Mouse (Mus musculus): ENCODE measurements around the gene Nt5dc1. TPM values are rescaled to one million over a fixed set of nuclear protein-coding genes. Genes with fewer than 3 reads are reported as not detected.

Gene Nt5dc1
- total and polyA plus RNA-seq, 3 experiments: 14.3 to 25.9 (median 21.1) TPM

- Histone ChIP-seq H3K27me3 (replicated peaks) (no peaks in the 10 kb centered on the region), H3K4me3 (replicated peaks in 1 of 3; ENCODE audit: low read depth in 2 of 3, low read length in 2 of 3, poor library complexity in 1 of 3) (no peak overlapping the region), H3K4me1 (ENCODE audit: control insufficient read depth in 1 of 2, insufficient read depth in 2 of 2) (0 out of 4 replicates have a peak, but pooled peaks cover 0 to 2% of the 10 kb centered on the region in 2 experiments), H3K27ac (ENCODE audit: insufficient read depth, low read depth) (no peak overlapping the region), H3K9ac (ENCODE audit: insufficient read depth, low read depth) (no peak overlapping the region), H3K36me3 (replicated peaks in 1 of 2; ENCODE audit: control insufficient read depth in 1 of 2, insufficient read depth in 1 of 2, low read length in 1 of 2) (peaks cover under 1 to 12% of the 10 kb centered on the region in 2 experiments), H3K4me2 (ENCODE audit: insufficient read depth, low read depth, poor library complexity, severe bottlenecking) (no peak overlapping the region), H3K79me2 (replicated peaks; ENCODE audit: control insufficient read depth, extremely low read depth, insufficient read depth, poor library complexity, severe bottlenecking) (no peaks in the 10 kb centered on the region), H3K9me3 (replicated peaks; ENCODE audit: low read length) (no peaks in the 10 kb centered on the region)
- dilution Hi-C loops (cut with MboI; ENCODE audit: extremely low pct_ligation_motif_present, extremely low pct_unique_long_range_greater_than_20kb, low sequenced_read_pairs): no loop called here
- no peak for DNase-seq (ENCODE audit: extremely low read depth)
- in situ Hi-C loops (cut with MboI; ENCODE audit: low pct_ligation_motif_present, low pct_unique_long_range_greater_than_20kb, low sequenced_read_pairs): no loop called here
- TF ChIP-seq SIN3A (IDR thresholded peaks at IDR 0.05; ENCODE audit: low read length): no peak
- no peak for TF ChIP-seq SMC3 (IDR thresholded peaks at IDR 0.05; ENCODE audit: low read depth, low read length)
- no peak for TF ChIP-seq POLR2A (IDR thresholded peaks at IDR 0.05; ENCODE audit: low read depth, low read length)
- TF ChIP-seq ETS1 (conservative IDR thresholded peaks at IDR 0.05; ENCODE audit: low read depth, low read length): no peak
- TF ChIP-seq ZMIZ1 (IDR thresholded peaks at IDR 0.05; ENCODE audit: low read depth, low read length): no peak
- no peak for TF ChIP-seq NELFE (IDR thresholded peaks at IDR 0.05; ENCODE audit: low read depth, low read length)
- no peak for TF ChIP-seq JUN (IDR thresholded peaks at IDR 0.05; ENCODE audit: insufficient read depth, low read depth, low read length)
- TF ChIP-seq HCFC1 (IDR thresholded peaks at IDR 0.05; ENCODE audit: low read depth, low read length): no peak
- no peak for TF ChIP-seq USF2 (conservative IDR thresholded peaks at IDR 0.05; ENCODE audit: low read depth, low read length)
- no peak for TF ChIP-seq MAZ (IDR thresholded peaks at IDR 0.05; ENCODE audit: low read depth, low read length)
- TF ChIP-seq MYC (IDR thresholded peaks at IDR 0.05; ENCODE audit: low read depth, low read length): no peak
- no peak for TF ChIP-seq USF1 (IDR thresholded peaks at IDR 0.05; ENCODE audit: low read depth, low read length)
- TF ChIP-seq CHD1 (IDR thresholded peaks at IDR 0.05; ENCODE audit: low read depth, low read length): no peak
- TF ChIP-seq MAFK (IDR thresholded peaks at IDR 0.05; ENCODE audit: insufficient replicate concordance, low read length): no peak
- TF ChIP-seq MAX (IDR thresholded peaks at IDR 0.05; ENCODE audit: low read length): no peak
- TF ChIP-seq TCF12 (IDR thresholded peaks at IDR 0.05; ENCODE audit: low read depth, low read length): no peak
- no peak for TF ChIP-seq PAX5 (IDR thresholded peaks at IDR 0.05; ENCODE audit: low read length)
- no peak for TF ChIP-seq TBP (conservative IDR thresholded peaks at IDR 0.05; ENCODE audit: low read depth, low read length)
- no peak for TF ChIP-seq E2F4 (IDR thresholded peaks at IDR 0.05; ENCODE audit: insufficient replicate concordance, low read depth, low read length)
Measured at GRCm38 (mm10) chr10:34327144-34327543, 91.2 kb downstream of the Nt5dc1 start.

GRCm38 (mm10) chr10:34326701-34327100, 91.7 kb downstream of the Nt5dc1 start:
- peak; percentile 18 for DNase-seq (ENCODE audit: extremely low read depth)
- Histone ChIP-seq H3K9me3 (replicated peaks; ENCODE audit: low read length) (no peaks in the 10 kb centered on the region), H3K9ac (ENCODE audit: insufficient read depth, low read depth) (no peak overlapping the region), H3K27ac (ENCODE audit: insufficient read depth, low read depth) (no peak overlapping the region), H3K79me2 (replicated peaks; ENCODE audit: control insufficient read depth, extremely low read depth, insufficient read depth, poor library complexity, severe bottlenecking) (no peaks in the 10 kb centered on the region), H3K4me3 (replicated peaks in 1 of 3; ENCODE audit: low read depth in 2 of 3, low read length in 2 of 3, poor library complexity in 1 of 3) (no peak overlapping the region), H3K36me3 (replicated peaks in 1 of 2; ENCODE audit: control insufficient read depth in 1 of 2, insufficient read depth in 1 of 2, low read length in 1 of 2) (peaks cover 3 to 17% of the 10 kb centered on the region in 2 experiments), H3K27me3 (replicated peaks) (no peaks in the 10 kb centered on the region), H3K4me2 (ENCODE audit: insufficient read depth, low read depth, poor library complexity, severe bottlenecking) (no peak overlapping the region), H3K4me1 (ENCODE audit: control insufficient read depth in 1 of 2, insufficient read depth in 2 of 2) (0 out of 4 replicates have a peak, but pooled peaks cover 0 to 2% of the 10 kb centered on the region in 2 experiments)
- dilution Hi-C loops (cut with MboI; ENCODE audit: extremely low pct_ligation_motif_present, extremely low pct_unique_long_range_greater_than_20kb, low sequenced_read_pairs): no loop called here
- TF ChIP-seq RAD21 (IDR thresholded peaks at IDR 0.05; ENCODE audit: low read depth, low read length) (peak; percentile 88), SMC3 (IDR thresholded peaks at IDR 0.05; ENCODE audit: low read depth, low read length) (peak; percentile 51), ZNF384 (IDR thresholded peaks at IDR 0.05; ENCODE audit: low read depth, low read length) (no peak), IRF4 (IDR thresholded peaks at IDR 0.05; ENCODE audit: low read depth, low read length) (no peak), JUN (IDR thresholded peaks at IDR 0.05; ENCODE audit: insufficient read depth, low read depth, low read length) (no peak), E2F4 (IDR thresholded peaks at IDR 0.05; ENCODE audit: insufficient replicate concordance, low read depth, low read length) (no peak), UBTF (IDR thresholded peaks at IDR 0.05; ENCODE audit: low read depth, low read length) (no peak), JUND (conservative IDR thresholded peaks at IDR 0.05; ENCODE audit: low read depth, low read length) (no peak), TBP (conservative IDR thresholded peaks at IDR 0.05; ENCODE audit: low read depth, low read length) (no peak), GABPA (IDR thresholded peaks at IDR 0.05; ENCODE audit: insufficient replicate concordance, low read depth, low read length) (no peak), MYC (IDR thresholded peaks at IDR 0.05; ENCODE audit: low read depth, low read length) (no peak), NRF1 (IDR thresholded peaks at IDR 0.05; ENCODE audit: low read depth, low read length) (no peak), TCF12 (IDR thresholded peaks at IDR 0.05; ENCODE audit: low read depth, low read length) (no peak), PAX5 (IDR thresholded peaks at IDR 0.05; ENCODE audit: low read length) (no peak), MAFK (IDR thresholded peaks at IDR 0.05; ENCODE audit: insufficient replicate concordance, low read length) (no peak), ZC3H11A (IDR thresholded peaks at IDR 0.05; ENCODE audit: low read depth, low read length) (0 out of 2 replicates have a peak, but pooled peaks have one; percentile 16), MAZ (IDR thresholded peaks at IDR 0.05; ENCODE audit: low read depth, low read length) (no peak), CTCF (conservative IDR thresholded peaks at IDR 0.05 in 1 of 2, IDR thresholded peaks at IDR 0.05 in 1 of 2; ENCODE audit: low read depth in 2 of 2, low read length in 2 of 2) (peak; percentile 65 to 83), NELFE (IDR thresholded peaks at IDR 0.05; ENCODE audit: low read depth, low read length) (no peak)
- in situ Hi-C loops (cut with MboI; ENCODE audit: low pct_ligation_motif_present, low pct_unique_long_range_greater_than_20kb, low sequenced_read_pairs): no loop called here
